Mouse (Mus musculus) ES-Bruce4 (cell line): ENCODE data around the gene Rcn3.

Source experiments
- CTCF ChIP-seq: IDR thresholded peaks from one replicate; pipeline ENCODE4 v1.8.1; 2011; ENCODE audit warnings: low read depth, low read length
- EP300 ChIP-seq: IDR thresholded peaks from 2 replicates; pipeline ENCODE4 v1.6.1; 2011; ENCODE audit warnings: low read depth, low read length; ENCODE audit not compliant: insufficient read depth
- POLR2A ChIP-seq: IDR thresholded peaks from one replicate; pipeline ENCODE4 v1.8.1; 2011; ENCODE audit warnings: low read length; ENCODE audit not compliant: insufficient read depth

GRCm38 (mm10) chr7:45048923-45049657 lies 42.9 kb downstream of the Rcn3 start:
- TF ChIP-seq POLR2A, result no peak
- no peak for TF ChIP-seq CTCF
- TF ChIP-seq EP300, result no peak
